Mouse (Mus musculus) gastrocnemius, postnatal 14 days (tissue): ENCODE results near the gene Fads2. TPM values are rescaled to one million over a fixed set of nuclear protein-coding genes. Genes with fewer than 3 reads are reported as not detected.

Experiments used
- DNase-seq: peaks from one replicate; pipeline ENCODE4 v3.0.0; 2021; ENCODE audit warnings: mixed read lengths
- intact Hi-C: fragments of 180-260 bp; cut with DNase I; formaldehyde crosslinking; loops from one replicate; pipeline ENCODE4 v1.15.1; 2025; ENCODE audit warnings: low total_unique reads
- total RNA-seq, 2 experiments: library from RNA; stranded (reverse); gene quantifications; 2 replicates each; pipeline ENCODE4 v1.2.3; 2021

Gene Fads2
- total RNA-seq, 2 experiments from 2014 or later, result 6.7 to 11.1 TPM

DNA sequence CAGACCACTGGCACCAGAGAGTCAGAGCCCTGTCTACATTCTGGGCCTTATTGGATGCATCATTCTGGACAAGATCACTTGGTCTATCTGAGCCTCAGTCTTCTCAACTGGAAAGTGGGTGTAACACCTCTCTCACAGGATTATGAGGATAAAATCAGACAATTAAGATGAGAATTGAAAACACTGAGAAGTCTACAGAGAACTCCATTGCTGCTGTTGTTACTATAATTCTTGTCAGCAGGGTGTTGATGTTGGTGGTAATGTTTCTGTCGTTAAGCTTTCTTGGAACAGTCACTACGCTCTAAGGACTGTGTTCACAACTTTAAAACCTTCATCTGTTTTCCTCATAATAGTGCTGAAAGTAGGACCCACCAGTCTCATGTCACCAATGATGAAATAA is 5.1 kb upstream of the Fads2 start:
- no peak for DNase-seq

DNA sequence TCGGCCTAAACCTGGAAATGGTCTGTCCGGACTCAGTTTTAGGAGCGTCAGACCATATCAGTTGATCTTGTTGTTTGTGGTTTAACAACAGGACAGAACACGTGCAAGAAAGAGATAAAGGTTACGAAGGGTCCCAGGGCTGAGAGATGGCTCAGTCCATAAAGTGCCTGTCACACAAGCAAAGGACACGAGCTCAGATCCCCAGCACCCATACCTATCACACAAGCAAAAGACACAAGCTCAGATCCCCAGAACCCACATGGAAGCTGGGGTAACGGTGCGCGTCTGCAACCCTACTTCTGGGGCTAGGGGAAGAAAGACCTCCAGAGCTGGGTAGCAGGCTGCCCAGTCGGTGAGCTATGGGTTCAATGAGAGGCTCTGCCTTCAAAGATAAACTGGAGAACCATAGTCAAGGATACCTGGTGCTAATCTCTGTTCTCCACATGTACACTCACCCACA is 3.5 kb upstream of the Fads2 start:
- intact Hi-C loops, result loop anchor here (10.0 kb wide), 1 partner anchor 90 kb away; no protein-coding TSS in a partner anchor
- DNase-seq, result no peak

More for the DNA sequence above, 5.1 kb upstream of the Fads2 start:
- intact Hi-C loops, result loop anchor here (10.0 kb wide), 1 partner anchor 88 kb away; no protein-coding TSS in a partner anchor

DNA sequence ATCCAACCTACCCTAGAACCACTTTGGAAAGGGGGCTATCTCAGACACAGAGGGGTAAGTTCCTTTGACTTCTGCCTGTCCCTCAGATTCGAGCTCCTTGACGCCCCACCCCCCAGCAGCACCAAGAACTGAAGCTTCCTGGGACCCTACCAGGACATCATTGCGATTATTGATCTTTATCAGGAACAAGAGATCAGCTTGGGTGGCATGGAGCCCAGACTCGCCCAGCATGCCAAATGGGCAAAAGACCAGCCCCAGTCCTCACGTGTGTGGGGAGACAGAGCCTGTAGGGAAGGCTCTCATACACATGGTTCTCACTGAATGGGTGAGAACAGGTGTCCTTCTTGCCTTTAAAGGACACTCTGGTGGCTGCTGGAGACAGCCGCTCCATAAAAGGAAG is 2.7 kb upstream of the Fads2 start:
- intact Hi-C loops, result loop anchor here (10.0 kb wide), 1 partner anchor 91 kb away; no protein-coding TSS in a partner anchor
- no peak for DNase-seq

DNA sequence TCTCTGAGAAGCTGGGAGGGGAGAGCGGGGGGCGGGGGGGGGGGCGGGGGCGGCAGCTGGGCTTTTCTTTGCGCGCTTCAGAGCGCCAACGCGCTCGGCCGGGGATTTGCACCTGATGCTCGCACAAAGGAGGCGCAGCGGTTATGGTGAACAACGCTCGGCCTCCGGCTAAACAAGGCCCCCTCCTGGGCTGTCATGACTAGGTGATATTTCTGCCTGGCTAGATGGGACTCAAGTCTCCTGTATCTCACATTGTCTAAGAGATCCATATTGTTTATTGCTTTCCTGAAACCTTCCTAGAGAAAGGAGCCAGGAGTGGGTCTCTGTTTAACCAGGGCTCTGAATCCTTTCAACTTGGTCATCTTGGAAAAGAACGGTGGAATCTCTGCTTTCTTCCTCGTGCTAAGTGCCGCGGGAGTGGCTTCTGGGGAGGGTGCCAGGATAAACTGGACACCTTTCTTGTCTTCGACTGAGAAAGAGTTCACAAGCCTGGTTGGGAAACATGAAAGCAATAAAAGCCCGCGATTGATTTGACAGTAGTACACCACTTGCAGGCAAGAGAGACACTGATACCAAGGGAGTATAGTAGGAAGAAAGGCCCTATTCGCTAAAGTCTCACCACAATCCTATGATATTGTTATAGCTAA is 631 bp upstream of the Fads2 start:
- intact Hi-C loops, result loop anchor here (10.0 kb wide), 1 partner anchor 93 kb away; no protein-coding TSS in a partner anchor
- peak; percentile 20 for DNase-seq

DNA sequence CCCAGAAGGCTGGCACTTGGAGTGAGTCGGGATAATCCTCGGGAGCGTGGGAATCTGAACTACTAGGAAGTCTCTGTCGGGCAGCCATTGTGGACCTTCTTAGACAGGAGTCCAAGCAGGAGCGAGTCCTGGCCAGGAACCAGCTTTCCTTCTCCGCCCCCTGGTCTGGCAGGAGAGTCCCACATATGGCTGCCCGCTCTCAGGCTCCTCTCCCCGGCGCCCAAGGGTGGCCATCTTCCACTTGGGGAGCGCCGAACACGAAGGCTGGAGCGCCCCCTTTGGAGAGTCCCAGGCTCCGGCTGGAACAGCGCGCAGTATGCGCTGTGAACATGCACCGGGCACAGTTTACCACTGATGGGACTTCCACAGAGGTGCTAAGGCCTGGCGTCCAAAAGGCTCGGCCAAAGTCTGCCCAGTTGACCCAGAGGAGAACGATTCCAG is 895 bp downstream of the Fads2 start:
- DNase-seq, result peak; percentile 83
- intact Hi-C loops, result loop anchor here (10.0 kb wide), 1 partner anchor 94 kb away; no protein-coding TSS in a partner anchor

DNA sequence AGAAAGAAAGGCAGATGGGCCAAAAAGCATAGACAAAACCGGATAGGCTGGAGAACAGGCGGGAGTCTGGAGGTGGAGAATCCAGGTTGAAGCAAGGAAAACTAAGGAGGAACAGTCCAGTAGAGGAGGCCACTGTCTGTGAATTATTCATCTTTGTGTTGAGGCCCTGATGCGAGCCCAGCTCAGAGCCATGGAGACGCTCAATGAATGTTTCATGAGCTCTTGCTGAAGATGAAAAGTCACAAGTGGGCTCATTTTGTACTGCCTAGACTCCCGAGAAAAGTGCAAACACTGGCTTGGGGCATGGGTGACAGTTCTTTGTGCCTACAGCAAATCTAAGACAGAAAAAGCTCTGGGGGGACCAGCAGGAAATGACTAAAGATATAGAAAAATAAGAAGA is 3.7 kb downstream of the Fads2 start:
- no peak for DNase-seq
- intact Hi-C loops, result no loop called here

DNA sequence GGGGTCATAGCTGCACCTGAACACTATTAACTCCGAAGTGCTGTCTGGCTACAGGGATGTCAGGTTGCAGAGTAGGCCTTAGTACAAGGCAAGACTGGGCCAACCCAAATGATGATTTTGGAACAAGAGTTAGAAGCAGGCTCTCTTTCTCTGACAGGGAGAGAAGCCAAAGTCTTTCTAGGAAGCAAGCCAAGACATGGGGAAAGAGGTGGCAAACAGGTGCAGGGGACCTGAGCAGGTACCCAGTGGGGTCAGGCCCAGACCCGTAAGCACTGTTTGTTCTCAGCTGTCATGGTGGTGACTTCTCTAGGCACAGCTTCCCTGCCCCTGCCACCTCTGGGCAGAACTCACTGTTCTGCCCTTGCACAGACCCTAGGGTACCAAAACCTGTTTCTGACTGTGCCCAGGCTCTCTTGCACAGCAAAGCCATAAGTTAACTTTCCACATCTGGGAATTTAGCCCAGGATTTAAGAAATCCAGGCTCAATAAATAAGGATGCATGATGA is 5.1 kb downstream of the Fads2 start:
- intact Hi-C loops, result no loop called here
- no peak for DNase-seq

DNA sequence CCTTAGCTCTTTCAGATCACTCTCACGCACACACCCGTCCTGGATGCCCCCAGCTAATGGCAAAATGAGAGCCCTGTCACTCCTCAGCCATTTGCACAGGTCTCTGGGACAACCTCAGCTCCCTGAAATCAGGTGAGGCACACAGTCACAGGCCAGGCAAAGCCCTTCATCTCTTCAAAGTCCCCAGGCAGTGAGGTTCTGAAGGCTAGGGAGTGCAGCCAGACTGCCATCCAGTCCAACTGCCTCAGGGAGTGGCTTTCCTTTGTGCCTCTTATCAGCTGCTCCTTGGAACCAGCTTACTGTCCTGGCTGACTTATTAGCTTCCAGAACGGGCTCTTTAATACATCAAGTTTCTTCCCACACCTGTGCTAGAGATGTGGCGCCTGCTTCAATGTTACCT is 6.9 kb downstream of the Fads2 start:
- no peak for DNase-seq
- intact Hi-C loops, result no loop called here

DNA sequence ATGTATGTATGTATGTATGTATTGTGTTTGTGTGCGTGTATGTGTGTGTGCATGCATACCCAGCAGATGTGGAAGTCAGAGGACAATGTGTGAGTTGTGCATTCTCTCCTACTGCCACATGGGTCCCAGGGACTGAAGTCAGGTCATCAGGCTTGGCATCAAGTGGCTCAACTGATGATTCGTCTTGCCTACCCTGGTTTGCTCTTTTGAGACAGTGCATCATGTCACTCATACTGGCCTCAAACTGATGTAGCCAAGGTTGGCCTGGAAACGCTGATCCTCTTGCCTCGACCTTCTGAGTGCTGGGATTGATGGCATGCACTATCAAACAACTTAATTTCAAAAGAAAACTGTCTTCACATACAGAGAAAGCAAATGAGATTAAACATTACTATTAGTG is 7.7 kb downstream of the Fads2 start:
- intact Hi-C loops, result no loop called here
- DNase-seq, result no peak

DNA sequence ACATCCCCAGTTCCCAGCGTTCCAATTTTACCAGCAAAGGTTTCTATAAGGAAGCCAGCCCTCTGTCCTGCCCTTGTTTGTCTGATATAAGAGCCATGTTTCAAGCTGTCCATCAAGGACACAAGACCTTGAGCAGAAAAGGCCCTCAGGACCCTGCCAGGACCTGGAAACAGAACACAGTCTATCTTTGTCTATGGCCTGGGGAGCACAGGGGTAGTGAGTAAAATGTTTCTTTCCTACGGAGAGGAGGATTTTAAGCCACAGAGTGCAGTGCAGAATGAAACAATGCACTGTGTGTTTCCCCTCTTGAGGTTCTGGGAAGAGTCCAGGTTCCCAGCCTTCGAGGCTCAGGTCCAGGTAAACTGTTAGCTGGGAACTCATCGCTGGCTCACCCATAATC is 14.6 kb downstream of the Fads2 start:
- DNase-seq, result no peak
- intact Hi-C loops, result no loop called here

DNA sequence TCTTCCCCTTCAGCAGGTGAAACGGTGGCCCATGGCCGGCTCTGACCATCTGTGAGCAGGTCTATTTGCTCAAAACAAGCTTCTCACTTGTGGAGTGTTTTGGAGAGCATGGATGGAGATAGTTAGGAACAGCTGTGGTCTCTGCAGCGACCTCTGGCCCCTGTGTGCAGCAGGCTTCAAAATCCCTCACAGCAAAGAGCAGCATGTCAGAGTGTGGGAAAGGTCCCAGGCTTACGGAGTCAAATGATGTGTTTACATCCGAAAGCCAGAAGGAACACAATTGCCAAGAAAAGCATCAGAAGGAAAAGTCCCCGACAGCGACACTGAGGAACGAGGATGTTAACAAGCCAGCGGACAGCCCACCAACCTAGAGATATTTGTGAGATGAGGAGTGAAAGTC is 16.1 kb downstream of the Fads2 start:
- intact Hi-C loops, result no loop called here
- no peak for DNase-seq

DNA sequence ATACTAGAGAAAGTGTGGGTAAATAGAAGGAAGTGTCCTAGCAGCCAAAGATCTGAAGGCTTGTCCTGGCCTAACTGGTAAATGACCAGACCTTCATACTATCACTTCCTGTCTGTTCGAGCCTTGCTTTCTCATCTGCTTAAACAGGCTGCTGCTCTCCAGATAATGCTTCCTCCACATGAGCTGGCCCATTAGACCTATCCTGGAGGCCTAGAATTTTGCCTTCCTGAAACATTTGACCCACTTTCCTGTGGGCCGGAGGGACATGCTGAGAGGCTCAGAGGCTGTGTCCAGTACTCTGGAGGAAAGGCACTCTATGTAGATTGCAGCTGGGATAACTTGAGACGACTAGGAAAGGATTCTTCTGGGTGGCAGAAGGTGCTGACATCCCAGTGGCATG is 19.4 kb downstream of the Fads2 start:
- DNase-seq, result no peak
- intact Hi-C loops, result no loop called here

DNA sequence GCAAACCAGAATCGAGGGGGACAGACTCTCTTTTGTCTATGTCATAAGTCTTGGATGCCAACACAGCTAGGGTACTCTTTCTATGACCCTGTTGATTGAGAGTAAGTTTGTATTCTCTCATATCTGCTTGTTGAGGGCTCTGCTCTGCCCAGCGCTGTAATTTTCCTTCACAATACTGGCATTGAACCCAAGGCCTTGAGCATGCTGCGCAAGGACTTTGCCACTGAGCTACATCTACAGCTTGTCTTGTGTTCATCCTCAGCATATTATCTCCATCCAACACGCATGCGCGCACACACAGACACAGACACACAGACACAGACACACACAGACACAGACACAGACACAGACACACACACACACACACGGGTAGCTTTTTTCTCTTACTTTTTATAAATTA is 21.2 kb downstream of the Fads2 start:
- intact Hi-C loops, result no loop called here
- no peak for DNase-seq

DNA sequence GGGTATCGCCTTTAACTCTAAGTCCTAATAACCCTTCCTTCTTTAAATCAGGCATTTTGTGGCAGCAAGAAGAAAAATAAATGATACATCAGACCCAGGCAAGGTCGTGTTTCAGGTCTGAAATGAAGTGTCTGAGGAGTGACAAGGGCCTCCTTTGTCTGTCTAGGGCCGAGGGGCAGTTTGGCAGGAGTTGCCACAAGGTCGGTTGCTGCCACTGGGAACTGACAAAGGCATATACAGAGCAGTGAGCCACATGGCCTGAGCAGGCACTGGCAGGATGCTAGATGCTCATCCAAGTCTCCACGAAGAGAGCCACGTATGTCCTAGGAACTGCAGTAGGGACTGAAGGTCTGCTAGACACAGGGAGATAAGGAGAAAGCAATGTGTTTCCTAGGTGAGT is 23.2 kb downstream of the Fads2 start:
- intact Hi-C loops, result no loop called here
- no peak for DNase-seq

DNA sequence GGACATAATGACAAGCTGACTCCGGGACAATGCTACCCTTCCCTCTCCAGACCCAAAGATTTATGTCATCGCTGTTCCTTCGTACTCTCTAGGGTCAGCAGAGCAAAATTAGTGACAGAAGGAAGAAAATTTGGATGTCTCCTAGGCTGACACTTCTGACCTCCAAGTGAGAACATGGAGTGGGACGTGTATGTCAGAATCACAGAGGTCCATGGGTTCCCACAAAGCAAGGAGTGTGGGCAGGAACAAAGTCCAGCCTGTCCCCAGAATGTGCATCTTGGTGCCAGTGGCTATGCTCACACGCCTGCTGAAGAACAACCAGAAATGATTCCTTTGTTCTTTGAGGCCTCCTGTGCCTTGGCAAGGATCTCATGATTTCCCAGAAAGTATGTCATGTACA is 28.4 kb downstream of the Fads2 start:
- intact Hi-C loops, result no loop called here

DNA sequence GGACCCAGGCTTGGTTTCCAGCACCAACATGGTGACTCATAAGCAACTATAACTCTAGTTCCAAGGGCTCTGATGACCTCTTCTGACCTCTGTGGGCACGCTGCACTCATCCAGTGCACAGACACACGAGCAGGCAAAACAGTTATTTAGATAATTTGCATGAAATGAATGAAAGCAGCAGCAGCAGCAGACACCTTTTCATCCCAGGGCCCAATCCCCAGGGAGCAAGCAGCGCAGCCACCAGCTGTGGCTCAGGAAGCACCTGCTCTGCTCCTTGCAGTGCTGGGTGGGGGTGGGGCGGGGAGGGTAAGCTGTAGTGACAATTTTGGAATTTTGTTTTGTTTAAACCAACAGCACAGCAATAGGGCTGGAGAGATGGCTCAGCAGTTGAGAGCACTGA is 29.7 kb downstream of the Fads2 start:
- intact Hi-C loops, result no loop called here
- no peak for DNase-seq

More for the DNA sequence above, 28.4 kb downstream of the Fads2 start:
- no peak for DNase-seq

DNA sequence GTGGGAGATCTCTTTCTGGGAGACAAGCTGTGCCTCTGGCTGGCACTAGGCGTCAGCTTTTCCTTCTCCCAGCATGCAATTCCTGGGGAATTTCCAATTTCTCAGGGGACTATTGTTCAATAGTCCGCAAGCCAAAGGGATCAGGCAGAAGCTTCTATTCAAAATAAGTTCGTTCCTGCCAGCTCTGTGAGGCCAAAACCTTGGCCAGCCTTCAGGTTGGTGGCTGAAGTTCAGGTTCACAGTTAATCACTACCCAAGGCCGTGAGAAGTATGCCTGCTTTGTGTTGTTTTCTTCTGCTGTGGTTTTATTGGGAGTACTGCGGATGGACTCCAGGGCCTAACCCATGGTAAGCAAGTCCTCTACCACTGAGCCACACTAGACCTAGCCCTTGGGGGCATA is 30.4 kb downstream of the Fads2 start:
- no peak for DNase-seq
- intact Hi-C loops, result no loop called here

DNA sequence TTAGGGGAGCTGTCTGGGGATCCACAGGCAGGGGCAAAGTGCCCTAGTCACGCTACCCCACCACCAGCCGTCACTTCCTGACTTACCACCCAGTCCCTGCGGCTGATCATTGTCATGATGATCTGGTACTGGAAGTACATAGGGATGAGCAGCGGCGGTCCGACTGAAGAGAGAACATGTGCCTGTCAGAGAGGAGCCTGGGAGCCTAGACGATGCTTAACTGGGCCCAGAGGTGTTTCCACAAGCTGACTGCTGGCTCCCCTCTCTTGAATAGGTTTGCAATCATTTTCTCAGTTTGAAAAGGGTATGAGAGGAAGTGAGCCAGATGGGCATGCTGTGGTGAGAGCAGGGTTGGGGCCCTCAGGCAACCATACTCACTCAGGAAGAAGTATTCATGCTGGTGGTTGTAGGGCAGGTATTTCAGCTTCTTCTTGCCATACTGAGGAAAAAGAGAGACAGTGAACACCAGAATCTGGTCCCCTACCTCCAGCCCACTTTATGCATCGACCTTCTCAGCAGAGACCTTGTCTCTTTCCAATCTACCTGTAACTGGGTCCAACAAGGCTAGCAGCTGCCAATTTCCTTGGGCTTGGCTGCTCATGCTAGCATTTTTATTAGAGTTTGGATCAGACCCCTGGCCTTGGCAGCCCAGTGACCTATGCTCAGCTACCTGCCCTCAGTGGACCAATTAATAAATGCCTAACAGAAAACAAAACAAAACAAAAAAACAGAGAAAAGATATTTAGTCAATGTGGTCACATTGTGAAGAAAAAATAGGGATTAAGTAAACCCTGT is 31.2 kb downstream of the Fads2 start:
- no peak for DNase-seq
- intact Hi-C loops, result no loop called here

DNA sequence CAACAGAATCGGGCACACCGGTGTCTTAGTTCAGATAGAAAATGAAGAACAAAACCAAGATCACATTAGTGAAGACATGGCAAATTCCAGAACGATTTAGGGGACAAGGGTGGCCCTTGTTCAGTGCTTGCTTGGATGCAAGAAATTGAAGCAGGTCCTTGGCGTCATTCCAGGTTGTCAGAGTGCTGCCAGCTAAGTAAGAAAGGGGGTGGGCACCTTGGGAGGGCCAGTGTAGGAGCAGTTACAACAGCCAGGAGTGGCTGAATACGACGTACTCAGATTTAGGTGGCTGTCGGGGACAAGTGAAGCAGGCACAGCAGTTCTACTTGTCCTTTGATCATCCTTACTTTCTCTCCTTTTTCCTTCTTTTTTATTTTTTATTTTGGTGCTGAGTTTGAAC is 33.8 kb downstream of the Fads2 start:
- DNase-seq, result no peak
- intact Hi-C loops, result no loop called here

DNA sequence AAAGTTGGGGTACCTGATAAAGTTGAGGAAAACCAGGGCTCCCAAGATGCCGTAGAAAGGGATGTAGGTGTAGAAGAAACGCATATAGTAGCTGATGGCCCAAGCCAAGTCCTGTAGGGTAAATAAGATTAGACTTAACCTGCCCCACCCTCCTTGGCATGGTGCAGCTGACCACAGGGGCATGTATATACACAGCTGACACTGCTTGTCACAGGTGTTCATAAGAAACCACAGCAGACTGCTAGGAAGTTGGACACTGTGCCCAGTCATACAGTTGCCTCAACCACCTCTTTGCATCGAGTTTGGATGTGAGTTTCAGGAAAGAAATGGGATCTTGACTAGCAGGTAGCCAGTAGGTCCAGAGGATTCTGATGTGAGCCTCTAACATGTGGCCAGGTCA is 35.0 kb downstream of the Fads2 start:
- intact Hi-C loops, result no loop called here
- DNase-seq, result no peak

DNA sequence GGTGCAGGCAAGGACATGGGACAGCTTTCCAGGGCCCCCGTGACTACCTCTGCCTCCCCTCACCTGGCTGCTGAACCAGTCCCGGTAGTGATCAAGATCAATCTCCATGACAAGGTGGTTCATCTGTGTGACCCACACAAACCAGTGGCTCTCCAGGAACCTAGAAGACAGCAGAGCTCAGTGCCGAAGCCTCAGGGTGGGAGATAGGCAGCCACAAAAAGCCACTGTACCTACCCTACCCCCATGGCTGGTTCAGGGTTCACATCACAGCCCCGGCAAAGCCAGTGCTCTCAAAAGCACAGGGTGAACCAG is 35.4 kb downstream of the Fads2 start:
- intact Hi-C loops, result no loop called here
- DNase-seq, result no peak
